Mouse (Mus musculus): ENCODE measurements around the gene Hils1. TPM values are rescaled to one million over a fixed set of nuclear protein-coding genes. Genes with fewer than 3 reads are reported as not detected.

The Hils1 gene
- total and polyA plus RNA-seq, 2 experiments from 2014 or later: not detected

DNA sequence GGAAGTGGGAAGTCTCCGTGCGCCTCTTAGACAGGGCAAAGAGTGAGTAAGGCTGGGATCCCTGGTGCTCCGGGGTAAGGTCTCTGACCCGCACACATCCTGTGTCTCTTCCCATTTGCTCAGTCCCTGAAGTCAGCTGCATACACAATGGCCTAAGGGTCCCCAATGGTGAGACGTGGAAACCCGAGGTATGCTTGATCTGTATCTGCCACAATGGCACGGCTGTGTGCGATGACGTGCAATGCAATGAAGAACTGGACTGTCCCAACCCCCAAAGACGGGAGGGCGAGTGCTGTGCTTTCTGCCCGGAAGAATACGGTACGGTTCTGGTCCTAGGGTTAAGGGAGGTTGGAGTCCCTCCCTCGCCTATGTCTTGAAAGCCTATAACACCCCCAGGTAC, 29.6 kb upstream of the Hils1 start:
- TF ChIP-seq CTCF (IDR thresholded peaks at IDR 0.05; ENCODE audit: low read depth): no peak
- Histone ChIP-seq H3K36me3 (ENCODE audit: insufficient read depth) (no peaks in the 10 kb centered on the region), H3K9me3 (ENCODE audit: low read length) (no peaks in the 10 kb centered on the region), H3K9ac (no peak overlapping the region), H3K4me2 (ENCODE audit: low read depth) (peak overlapping the region; percentile 53), H3K4me1 (ENCODE audit: insufficient read depth) (no peaks in the 10 kb centered on the region), H3K4me3 (ENCODE audit: low read depth, low read length) (peak overlapping the region; percentile 27), H3K27me3 (ENCODE audit: insufficient read depth, low read length) (peaks cover 35% of the 10 kb centered on the region), H3K27ac (ENCODE audit: low read depth, low read length) (no peak overlapping the region)
- ATAC-seq (no peak), DNase-seq (no peak)
- WGBS: 2% methylated on average over 15 of the region's 15 CpGs

DNA sequence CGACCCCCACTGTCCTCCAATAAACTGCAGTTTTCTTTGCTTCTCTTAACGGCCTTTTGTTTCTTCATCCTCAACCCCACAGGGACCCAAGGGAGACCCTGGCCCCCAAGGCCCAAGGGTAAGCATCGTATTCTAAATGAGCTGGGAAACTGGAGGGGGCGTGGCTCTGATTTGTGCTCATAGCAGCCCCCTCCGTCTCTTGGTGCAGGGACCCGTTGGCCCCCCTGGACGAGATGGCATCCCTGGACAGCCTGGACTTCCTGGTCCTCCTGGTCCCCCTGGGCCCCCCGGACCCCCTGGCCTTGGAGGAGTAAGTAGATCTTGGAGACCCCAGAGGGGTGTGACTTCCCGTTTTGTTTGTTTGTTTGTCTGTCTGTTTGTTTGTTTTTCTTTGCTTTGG, 29.1 kb upstream of the Hils1 start:
- H3K27ac ChIP-seq (ENCODE audit: low read depth, low read length): no peak overlapping the region
- ATAC-seq: no peak
- H3K4me2 ChIP-seq (ENCODE audit: low read depth): no peak overlapping the region
- no peak for TF ChIP-seq CTCF (IDR thresholded peaks at IDR 0.05; ENCODE audit: low read depth)
- no peaks in the 10 kb centered on the region for H3K9me3 ChIP-seq (ENCODE audit: low read length)
- H3K4me3 ChIP-seq (ENCODE audit: low read depth, low read length): no peak overlapping the region
- DNase-seq: no peak
- no peak overlapping the region for H3K9ac ChIP-seq
- H3K36me3 ChIP-seq (ENCODE audit: insufficient read depth): no peaks in the 10 kb centered on the region
- H3K27me3 ChIP-seq (ENCODE audit: insufficient read depth, low read length): peaks cover 32% of the 10 kb centered on the region
- no peaks in the 10 kb centered on the region for H3K4me1 ChIP-seq (ENCODE audit: insufficient read depth)
- 27% methylated on average over 9 of the region's 9 CpGs for WGBS

DNA sequence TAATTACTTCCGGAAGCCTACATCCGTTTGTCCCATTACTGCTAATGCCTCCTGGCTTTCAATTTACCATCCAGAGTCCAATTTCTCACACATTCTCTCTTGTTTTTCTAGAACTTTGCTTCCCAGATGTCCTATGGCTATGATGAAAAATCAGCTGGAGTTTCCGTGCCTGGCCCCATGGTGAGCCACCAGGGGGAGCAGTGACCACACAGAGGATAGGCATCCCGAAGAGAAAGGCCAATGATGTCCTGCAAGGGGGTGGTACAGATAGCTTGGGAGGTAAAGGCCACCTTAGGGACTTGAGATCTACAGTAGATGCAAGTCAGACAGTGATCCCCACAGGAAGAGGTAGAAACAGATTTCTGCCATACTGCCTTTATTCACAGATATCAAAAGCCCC, 28.1 kb upstream of the Hils1 start:
- H3K4me2 ChIP-seq (ENCODE audit: low read depth): no peak overlapping the region
- peaks cover 29% of the 10 kb centered on the region for H3K27me3 ChIP-seq (ENCODE audit: insufficient read depth, low read length)
- TF ChIP-seq CTCF (IDR thresholded peaks at IDR 0.05; ENCODE audit: low read depth): peak; percentile 89
- WGBS: 16% methylated on average over 4 of the region's 4 CpGs
- ATAC-seq: no peak; the same call in 1 of the 2 replicates
- H3K27ac ChIP-seq (ENCODE audit: low read depth, low read length): no peak overlapping the region
- no peaks in the 10 kb centered on the region for H3K9me3 ChIP-seq (ENCODE audit: low read length)
- no peaks in the 10 kb centered on the region for H3K4me1 ChIP-seq (ENCODE audit: insufficient read depth)
- H3K4me3 ChIP-seq (ENCODE audit: low read depth, low read length): no peak overlapping the region
- peak; percentile 78 for DNase-seq
- H3K36me3 ChIP-seq (ENCODE audit: insufficient read depth): no peaks in the 10 kb centered on the region
- no peak overlapping the region for H3K9ac ChIP-seq

DNA sequence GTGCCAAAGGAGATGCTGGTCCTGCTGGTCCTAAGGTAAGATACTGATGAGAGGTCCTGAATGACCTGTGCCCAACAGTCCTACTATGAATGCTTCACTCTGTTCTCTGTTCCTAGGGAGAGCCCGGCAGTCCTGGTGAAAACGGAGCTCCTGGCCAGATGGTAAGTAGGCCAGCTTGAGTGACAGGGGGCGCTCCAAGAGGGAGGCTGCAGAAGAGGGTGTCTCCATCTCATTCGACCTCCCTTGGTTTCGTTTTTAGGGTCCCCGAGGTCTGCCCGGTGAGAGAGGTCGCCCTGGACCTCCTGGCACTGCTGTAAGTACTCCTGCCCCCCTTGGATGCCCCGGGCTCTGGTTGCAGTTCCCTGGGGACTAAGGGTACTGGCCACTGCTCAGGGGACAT, 26.3 kb upstream of the Hils1 start:
- 50% methylated on average over 9 of the region's 9 CpGs for WGBS

DNA sequence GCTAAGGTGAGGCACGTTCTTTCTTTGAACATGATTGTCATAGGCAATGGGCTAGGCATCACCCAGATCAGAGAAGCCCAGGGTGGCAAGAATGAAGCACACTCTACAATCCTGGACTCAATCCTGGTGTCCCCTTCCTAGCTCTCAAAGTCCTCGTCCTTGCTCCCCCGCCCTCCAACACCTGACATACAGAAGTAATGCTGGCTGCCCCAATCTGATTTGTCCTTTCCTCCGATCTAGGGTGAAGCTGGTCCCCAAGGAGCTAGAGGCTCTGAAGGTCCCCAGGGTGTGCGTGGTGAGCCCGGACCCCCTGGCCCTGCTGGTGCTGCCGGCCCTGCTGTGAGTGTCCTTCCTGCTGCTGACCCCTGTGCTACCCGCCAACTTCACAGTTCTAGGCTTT, 25.6 kb upstream of the Hils1 start:
- no peaks in the 10 kb centered on the region for H3K36me3 ChIP-seq (ENCODE audit: insufficient read depth)
- no peak overlapping the region for H3K4me3 ChIP-seq (ENCODE audit: low read depth, low read length)
- no peak overlapping the region for H3K9ac ChIP-seq
- H3K4me2 ChIP-seq (ENCODE audit: low read depth): no peak overlapping the region
- no peak overlapping the region for H3K27ac ChIP-seq (ENCODE audit: low read depth, low read length)
- TF ChIP-seq CTCF (IDR thresholded peaks at IDR 0.05; ENCODE audit: low read depth): no peak
- ATAC-seq (no peak), DNase-seq (no peak)
- 82% methylated on average over 8 of the region's 8 CpGs for WGBS
- H3K27me3 ChIP-seq (ENCODE audit: insufficient read depth, low read length): peaks cover 16% of the 10 kb centered on the region; the same call in 1 of the 2 replicates
- H3K9me3 ChIP-seq (ENCODE audit: low read length): no peaks in the 10 kb centered on the region
- no peaks in the 10 kb centered on the region for H3K4me1 ChIP-seq (ENCODE audit: insufficient read depth)

More for the DNA sequence above, 26.3 kb upstream of the Hils1 start:
- Histone ChIP-seq H3K9ac (no peak overlapping the region), H3K4me2 (ENCODE audit: low read depth) (no peak overlapping the region), H3K36me3 (ENCODE audit: insufficient read depth) (no peaks in the 10 kb centered on the region), H3K4me3 (ENCODE audit: low read depth, low read length) (no peak overlapping the region), H3K9me3 (ENCODE audit: low read length) (no peaks in the 10 kb centered on the region), H3K27me3 (ENCODE audit: insufficient read depth, low read length) (peaks cover 22% of the 10 kb centered on the region; the same call in 1 of the 2 replicates), H3K27ac (ENCODE audit: low read depth, low read length) (no peak overlapping the region), H3K4me1 (ENCODE audit: insufficient read depth) (no peaks in the 10 kb centered on the region)
- DNase-seq (no peak), ATAC-seq (no peak)
- no peak for TF ChIP-seq CTCF (IDR thresholded peaks at IDR 0.05; ENCODE audit: low read depth)

DNA sequence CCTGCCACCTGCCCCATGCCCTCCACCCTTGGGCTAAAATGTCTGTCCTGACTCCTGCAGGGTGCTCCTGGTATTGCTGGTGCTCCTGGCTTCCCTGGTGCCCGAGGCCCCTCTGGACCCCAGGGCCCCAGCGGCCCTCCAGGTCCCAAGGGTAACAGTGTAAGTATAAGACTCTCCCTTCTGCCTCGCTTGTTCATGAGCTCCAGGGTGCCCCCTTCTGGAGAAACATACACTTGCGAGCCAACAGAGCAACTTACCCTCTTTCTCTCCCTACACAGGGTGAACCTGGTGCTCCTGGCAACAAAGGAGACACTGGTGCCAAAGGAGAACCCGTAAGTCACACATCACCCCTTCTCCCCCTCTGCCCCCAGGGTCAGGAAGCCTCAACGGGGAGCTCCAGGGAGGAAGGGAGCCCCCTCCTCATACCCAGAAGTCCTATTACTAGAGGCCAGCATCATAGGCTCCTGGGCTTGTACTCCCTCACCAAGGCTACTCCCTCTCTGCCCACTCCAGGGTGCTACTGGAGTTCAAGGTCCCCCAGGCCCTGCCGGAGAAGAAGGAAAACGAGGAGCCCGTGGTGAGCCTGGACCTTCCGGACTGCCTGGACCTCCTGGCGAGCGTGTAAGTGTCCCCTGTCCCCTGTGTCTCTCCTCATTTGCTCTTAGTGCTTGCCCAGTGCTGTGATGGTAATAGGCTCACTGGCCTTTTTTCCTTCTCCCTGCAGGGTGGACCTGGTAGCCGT, 24.9 kb upstream of the Hils1 start:
- ATAC-seq (no peak), DNase-seq (no peak)
- Histone ChIP-seq H3K9ac (no peak overlapping the region), H3K27me3 (ENCODE audit: insufficient read depth, low read length) (peaks cover 15% of the 10 kb centered on the region; the same call in 1 of the 2 replicates), H3K4me1 (ENCODE audit: insufficient read depth) (no peaks in the 10 kb centered on the region), H3K4me3 (ENCODE audit: low read depth, low read length) (no peak overlapping the region), H3K36me3 (ENCODE audit: insufficient read depth) (no peaks in the 10 kb centered on the region), H3K9me3 (ENCODE audit: low read length) (no peaks in the 10 kb centered on the region), H3K4me2 (ENCODE audit: low read depth) (no peak overlapping the region), H3K27ac (ENCODE audit: low read depth, low read length) (no peak overlapping the region)
- TF ChIP-seq CTCF (IDR thresholded peaks at IDR 0.05; ENCODE audit: low read depth): peak; percentile 42; the same call in 1 of the 2 replicates
- WGBS: 54% methylated on average over 13 of the region's 13 CpGs

DNA sequence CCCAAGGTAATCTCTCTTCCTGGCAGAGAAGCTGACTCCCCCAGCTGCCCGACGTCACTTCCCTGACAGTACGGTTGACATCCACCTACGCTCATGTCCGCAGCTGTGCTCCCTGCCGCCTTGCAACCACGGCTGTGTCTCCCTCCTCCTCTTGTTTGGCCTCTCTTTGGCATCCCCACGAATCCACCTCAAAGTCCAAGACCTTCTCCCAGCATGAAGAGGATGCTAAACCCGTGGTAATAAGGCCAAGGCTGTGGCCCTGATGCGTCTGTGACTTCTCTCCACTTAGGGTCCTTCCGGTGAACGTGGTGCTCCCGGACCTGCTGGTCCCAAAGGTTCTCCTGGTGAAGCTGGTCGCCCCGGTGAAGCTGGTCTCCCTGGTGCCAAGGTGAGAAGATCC, 24.3 kb upstream of the Hils1 start:
- ATAC-seq (no peak), DNase-seq (no peak)
- Histone ChIP-seq H3K4me2 (ENCODE audit: low read depth) (no peak overlapping the region), H3K9ac (no peak overlapping the region), H3K27me3 (ENCODE audit: insufficient read depth, low read length) (peaks cover 10% of the 10 kb centered on the region; the same call in 1 of the 2 replicates), H3K4me3 (ENCODE audit: low read depth, low read length) (no peak overlapping the region), H3K4me1 (ENCODE audit: insufficient read depth) (no peaks in the 10 kb centered on the region), H3K9me3 (ENCODE audit: low read length) (no peaks in the 10 kb centered on the region), H3K27ac (ENCODE audit: low read depth, low read length) (no peak overlapping the region), H3K36me3 (ENCODE audit: insufficient read depth) (no peaks in the 10 kb centered on the region)
- no peak for TF ChIP-seq CTCF (IDR thresholded peaks at IDR 0.05; ENCODE audit: low read depth)
- 77% methylated on average over 15 of the region's 15 CpGs for WGBS
